Comparison of ENCODE assay signal across 8 mouse cellular contexts in the genomic region with DNA sequence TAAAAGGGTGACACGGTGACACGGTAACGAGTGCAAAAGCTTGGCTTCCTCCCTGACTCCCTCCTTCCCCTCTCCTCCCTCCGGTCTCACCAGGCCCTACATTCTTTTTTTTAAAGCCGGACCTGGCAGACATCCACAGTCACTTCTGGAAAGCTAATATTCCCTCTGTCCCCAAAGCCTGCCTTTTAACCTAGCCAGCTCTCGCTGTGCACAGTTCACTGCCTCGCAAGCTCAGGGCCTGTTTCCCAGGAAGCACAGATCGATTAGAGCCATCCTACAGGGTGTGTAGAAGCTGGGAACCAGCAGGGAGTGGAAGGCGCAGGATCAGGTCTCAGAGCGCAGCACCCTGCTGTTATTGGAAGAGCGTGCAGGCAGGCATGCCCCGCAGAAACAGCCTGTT.
DNase-seq lines count a peak whose midpoint lies in the region; ATAC-seq lines count a peak whose summit lies in the region.

No protein-coding gene starts in this region.

- no peaks in the 10 kb centered on the region for H3K27me3 ChIP-seq in liver, embryonic 16.5 days (ENCODE audit: control insufficient read depth, insufficient read depth, low read depth, low read length)

- intact Hi-C loops in left cerebral cortex, postnatal 4 days (cut with DNase I): no loop called here

- no peak overlapping the region for H3K4me2 ChIP-seq in liver, embryonic 16.5 days (ENCODE audit: low read depth, low read length)

- 18% methylated on average over 12 of the region's 12 CpGs for WGBS in liver, embryonic 16.5 days (ENCODE audit: insufficient replicate concordance)

- ATAC-seq in liver, embryonic 16.5 days (ENCODE audit: low read depth): peak; percentile 84

- no peaks in the 10 kb centered on the region for H3K9me3 ChIP-seq in liver, embryonic 16.5 days (replicated peaks; ENCODE audit: control insufficient read depth, low read length)

- H3K4me1 ChIP-seq in liver, embryonic 16.5 days (ENCODE audit: control insufficient read depth, low read depth, low read length): no peaks in the 10 kb centered on the region; the same call in 1 of the 2 replicates

- no peak overlapping the region for H3K9ac ChIP-seq in liver, embryonic 16.5 days (ENCODE audit: low read depth, low read length)

- no peaks in the 10 kb centered on the region for H3K36me3 ChIP-seq in liver, embryonic 16.5 days (ENCODE audit: control insufficient read depth, insufficient read depth)

- peak; percentile 75 for DNase-seq in left cerebral cortex, postnatal 4 days
- no peak for DNase-seq in left cerebral cortex, adult 18-20 months (ENCODE audit: low spot score in 2 of 2)
- peak; percentile 40 for DNase-seq in cerebellum, adult 9-11 months
- peak; percentile 83 to 86 for DNase-seq in heart, adult 18-20 months
- DNase-seq in kidney, adult 11 months: peak; percentile 74
- DNase-seq in spleen, adult 12 weeks (ENCODE audit: low spot score): no peak
- DNase-seq in yolk sac, embryonic 10.5 days (ENCODE audit: low spot score): no peak

- H3K27ac ChIP-seq in liver, embryonic 16.5 days (ENCODE audit: low read length): peak overlapping the region; percentile 3

- H3K4me3 ChIP-seq in liver, embryonic 16.5 days (ENCODE audit: low read depth, low read length): no peak overlapping the region

Comparison
In these comparisons a context has a peak if more than half of its experiments do, and no peak if none do; other contexts are left out.
1. DNase-seq: peak in left cerebral cortex, postnatal 4 days (single experiment), cerebellum, adult 9-11 months (single experiment), heart, adult 18-20 months (2 of 2) and kidney, adult 11 months (single experiment); none in left cerebral cortex, adult 18-20 months (0 of 2), spleen, adult 12 weeks (single experiment) and yolk sac, embryonic 10.5 days (single experiment).